Mouse (Mus musculus) embryo, embryonic 9.5 days (tissue): ENCODE data around the gene Smad1.

Source experiments
- DNase-seq: peaks from one replicate; pipeline ENCODE4 v3.0.0-alpha.2; 2017; ENCODE audit errors: extremely low spot score

Smad1 gene

DNA sequence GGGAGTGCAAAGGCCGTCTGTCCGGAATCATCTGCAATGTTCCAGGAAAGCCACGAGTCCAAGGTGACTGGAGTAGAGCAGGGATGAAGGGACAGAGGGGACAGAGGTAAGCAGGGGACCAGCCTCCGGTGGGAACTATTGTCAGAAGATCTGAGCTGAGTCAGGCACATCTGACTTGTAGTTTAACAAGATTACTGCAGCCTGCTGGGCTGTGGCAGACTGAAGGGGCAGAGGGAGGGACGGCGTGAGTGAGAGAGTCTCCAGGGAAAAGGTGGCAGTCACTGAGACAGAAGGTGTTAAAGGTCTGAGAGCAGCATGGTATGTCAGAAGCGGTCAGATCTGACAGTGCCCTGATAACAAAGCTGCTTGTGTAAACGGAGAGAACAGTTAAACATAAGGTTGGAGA, 16.5 kb downstream of the Smad1 start:
- DNase-seq: no peak

DNA sequence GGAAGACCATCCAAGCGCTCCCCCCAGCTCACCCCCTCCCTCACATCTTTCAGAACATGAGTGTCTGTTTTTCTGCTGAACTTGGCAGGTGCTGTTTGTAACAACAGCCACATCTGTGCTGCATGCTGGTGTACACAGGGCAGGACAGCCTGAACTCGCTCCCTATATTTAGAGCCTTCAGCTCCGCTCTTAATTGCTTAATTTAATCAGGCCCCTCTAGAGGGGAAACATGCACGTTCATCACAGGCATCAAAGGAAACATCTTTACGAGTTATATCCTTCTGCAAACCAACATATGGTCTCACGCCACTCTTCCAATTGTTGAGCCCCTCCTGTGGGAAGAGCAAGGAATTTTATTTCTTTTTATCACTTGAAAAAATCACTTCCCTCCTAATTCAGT, 17.5 kb downstream of the Smad1 start:
- no peak for DNase-seq

DNA sequence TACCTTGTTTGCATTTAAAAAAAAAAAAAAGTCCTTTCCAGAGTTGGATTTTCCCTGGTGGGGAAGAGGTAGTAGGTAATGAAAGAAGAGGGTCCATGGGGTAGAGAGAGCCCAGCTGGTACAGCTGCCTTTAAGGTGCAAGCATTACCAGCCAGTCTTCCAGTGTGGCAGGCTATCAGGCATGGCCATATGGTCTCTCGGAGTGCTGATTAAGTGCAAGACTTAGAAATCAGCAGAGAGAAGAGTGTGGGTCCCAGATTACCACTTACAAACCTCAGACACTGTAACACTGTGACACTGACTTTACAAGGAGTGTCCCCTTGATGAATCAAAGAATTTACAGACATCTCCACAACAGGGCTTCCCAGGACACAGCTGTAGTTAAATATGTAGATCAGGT, 18.9 kb downstream of the Smad1 start:
- DNase-seq: no peak

GRCm38 (mm10) chr8:79379971-79380370, 19.3 kb downstream of the Smad1 start:
- DNase-seq: no peak

DNA sequence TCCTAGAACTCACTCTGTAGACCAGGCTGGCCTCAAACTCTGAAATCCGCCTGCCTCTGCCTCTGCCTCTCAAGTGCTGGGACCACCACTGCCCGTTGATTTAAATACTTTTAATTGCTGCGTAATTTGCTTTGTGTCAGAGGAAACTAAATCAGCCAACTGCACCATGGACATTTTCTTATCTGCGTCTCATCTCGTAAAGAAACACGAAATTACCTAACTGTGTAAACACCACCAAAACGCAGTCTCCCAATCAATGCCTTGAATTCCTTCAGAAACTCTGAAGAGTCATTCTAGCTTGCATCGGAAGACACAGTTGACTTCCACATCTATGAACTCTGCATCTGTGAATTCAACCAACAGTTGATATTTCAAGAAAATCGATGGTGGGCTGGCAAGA, 22.7 kb downstream of the Smad1 start:
- no peak for DNase-seq

GRCm38 (mm10) chr8:79375775-79376123, 23.6 kb downstream of the Smad1 start:
- DNase-seq: no peak

GRCm38 (mm10) chr8:79375074-79375774, 24.1 kb downstream of the Smad1 start:
- DNase-seq: no peak

GRCm38 (mm10) chr8:79374410-79374809, 24.9 kb downstream of the Smad1 start:
- DNase-seq: no peak

- no peak for DNase-seq
Observed at GRCm38 (mm10) chr8:79373563-79373962, 25.8 kb downstream of the Smad1 start.

GRCm38 (mm10) chr8:79372960-79373359, 26.4 kb downstream of the Smad1 start:
- no peak for DNase-seq

GRCm38 (mm10) chr8:79372521-79372920, 26.8 kb downstream of the Smad1 start:
- DNase-seq: no peak

DNA sequence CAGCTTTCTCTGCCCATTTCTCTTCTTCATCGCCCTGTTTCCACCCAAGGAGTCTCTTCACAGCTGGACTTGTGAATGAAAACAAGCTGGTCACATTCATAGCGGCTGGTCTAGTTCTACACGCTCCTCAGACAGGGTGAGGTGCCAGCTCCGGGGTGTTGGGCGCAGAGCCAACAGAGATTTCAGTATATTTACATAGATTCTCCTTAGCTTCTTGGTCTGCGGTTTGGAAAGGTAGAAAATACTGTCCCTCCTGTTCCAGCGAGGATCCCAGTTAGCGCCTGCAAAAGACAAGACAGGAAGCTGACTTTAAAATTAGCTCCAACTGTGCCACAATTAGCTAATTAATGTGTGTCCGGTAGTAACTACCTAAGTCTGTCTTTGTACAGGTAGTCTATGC, 27.2 kb downstream of the Smad1 start:
- DNase-seq: no peak

GRCm38 (mm10) chr8:79370646-79371290, 28.6 kb downstream of the Smad1 start:
- no peak for DNase-seq

DNA sequence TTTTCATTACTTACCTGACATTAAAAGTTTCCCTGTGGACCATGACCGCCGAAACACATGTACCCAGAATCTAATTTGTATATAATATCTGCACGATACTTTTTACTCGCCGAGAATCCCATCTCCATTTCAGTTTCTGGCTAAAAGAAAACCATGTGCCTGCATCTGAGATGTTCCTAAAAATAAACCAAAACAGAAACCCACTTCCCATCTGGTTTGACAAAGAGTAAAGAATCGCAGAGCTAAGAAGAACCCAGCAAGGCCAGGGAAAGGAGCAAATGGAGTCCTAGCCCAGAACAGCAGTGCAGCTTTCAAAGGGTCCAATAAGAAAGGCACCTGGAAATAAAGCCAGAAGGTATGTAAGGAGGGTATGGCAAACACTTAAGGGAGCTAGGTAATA, 30.2 kb downstream of the Smad1 start:
- DNase-seq: no peak

DNA sequence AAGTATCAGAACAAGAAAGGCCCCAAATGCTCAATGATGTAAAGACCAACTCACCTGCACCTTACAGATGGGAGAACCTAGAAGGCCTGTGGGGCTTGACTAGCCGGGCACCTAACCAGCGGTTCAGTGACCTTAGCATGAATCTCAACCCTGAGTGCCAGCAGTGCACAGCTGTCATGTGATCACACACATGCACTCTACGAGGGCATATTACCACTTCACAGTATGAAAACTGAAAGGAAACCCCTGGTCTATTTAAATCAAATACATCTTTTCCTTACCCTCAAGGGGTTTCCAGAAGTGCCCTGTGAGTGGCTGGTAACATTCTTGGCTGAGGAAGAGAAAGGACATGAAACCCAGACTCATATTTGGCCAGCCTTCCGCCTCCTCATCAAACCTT, 31.4 kb downstream of the Smad1 start:
- no peak for DNase-seq

- no peak for DNase-seq
Observed at GRCm38 (mm10) chr8:79367350-79367749, 32.0 kb downstream of the Smad1 start.

GRCm38 (mm10) chr8:79366227-79366626, 33.1 kb downstream of the Smad1 start:
- DNase-seq: no peak

GRCm38 (mm10) chr8:79365707-79366106, 33.6 kb downstream of the Smad1 start:
- no peak for DNase-seq

GRCm38 (mm10) chr8:79364806-79365205, 34.5 kb downstream of the Smad1 start:
- DNase-seq: no peak

DNA sequence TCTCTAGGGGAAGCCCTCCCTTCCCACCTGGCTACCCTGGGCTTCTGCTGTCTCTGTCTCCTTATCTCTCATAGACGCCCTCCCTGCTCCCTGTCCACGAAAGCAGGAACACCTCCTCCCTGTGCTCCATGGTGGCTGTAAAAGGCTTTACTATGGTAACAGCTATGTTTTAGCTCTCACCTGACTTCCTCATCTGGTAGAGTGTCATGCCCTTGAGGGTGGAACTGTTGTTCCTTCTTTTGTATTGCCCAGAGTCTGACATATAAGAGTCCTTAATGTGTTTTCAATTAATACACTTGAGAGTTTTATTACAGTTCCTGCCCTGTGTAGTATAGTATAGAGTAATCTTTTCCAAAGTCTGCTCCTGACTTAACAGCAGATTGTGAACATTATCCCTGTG, 36.9 kb downstream of the Smad1 start:
- no peak for DNase-seq

DNA sequence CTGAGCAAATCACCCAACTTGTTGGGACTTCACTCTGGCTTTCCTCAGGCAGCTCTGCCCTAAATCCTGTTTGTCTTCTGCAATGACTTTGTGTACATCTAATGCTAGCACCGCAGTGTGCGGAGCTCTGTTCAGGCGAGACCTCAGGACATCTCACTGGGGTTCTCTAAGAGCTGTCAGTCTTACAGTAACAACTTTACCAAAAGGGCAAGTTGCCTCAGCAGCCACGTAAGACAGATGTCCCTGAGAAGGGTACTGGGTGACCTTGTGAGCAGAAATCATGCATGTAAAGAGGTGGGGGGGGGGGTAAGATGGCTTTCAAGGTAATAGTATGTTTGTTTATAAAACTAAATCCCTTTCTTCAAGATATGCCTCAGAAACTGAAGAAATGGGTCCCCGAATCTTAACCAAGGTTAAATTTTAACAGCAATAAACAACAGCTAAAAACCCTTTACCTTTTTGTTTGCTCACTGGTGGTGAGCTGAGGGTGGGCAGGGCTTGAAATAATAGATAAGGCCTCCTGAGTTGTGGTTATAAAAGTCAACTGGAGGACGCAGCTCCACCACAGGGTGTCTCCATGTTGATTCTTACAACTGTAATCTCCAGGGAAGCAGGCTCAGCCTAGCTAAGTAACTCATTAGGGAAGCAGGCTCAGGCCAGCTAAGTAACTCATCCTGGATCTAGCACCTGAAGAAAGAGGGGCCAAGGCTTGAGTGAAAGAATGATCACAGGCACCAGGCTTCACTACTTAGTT, 38.4 kb downstream of the Smad1 start:
- DNase-seq: no peak

DNA sequence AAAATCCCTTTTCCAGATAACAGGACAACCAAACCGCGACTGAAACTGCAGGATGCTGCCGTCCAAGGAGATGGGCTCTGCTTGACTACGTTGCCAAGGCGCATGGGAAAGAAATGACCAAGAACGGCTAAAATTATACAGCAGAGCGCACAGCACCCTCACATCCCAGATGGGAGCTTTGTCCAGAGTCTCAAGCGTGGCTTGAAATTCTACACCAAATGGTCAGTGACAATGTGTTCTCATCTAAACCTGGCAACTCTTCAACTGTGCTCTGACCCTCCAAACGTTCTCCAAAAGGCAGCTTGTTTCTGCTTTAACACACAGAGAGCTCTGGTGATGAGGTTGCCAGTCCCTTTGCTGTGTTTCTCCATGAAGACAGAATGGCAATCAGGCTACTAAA, 39.0 kb downstream of the Smad1 start:
- no peak for DNase-seq
